Mouse (Mus musculus) skeletal muscle tissue, adult 2 months (tissue): Measurements from ENCODE around the gene Lta.

Experiments used
- DNase-seq: peaks from one replicate; pipeline ENCODE4 v3.0.0-alpha.2; 2012; ENCODE audit warnings: low read depth, low spot score

Lta gene

DNA sequence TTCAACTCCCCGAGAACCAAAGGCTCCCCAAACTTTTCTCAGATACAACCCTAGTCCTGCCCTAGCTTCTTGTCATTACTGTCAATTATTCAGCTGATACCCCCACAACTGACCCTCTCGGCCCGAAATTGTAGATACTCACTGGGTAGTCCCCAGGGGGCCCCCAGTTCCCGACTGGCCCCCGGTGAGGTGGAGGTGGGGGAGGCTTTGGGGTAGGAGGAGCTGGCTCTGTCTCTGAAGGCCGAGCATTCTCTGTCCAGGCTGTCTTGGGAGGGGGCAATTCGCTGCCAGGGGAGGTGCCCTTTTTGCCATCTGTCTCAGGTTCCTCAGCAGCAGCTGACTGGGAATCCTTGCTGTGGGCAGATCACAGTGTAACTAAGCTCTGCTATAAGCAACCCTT lies 45.5 kb downstream of the Lta start:
- DNase-seq = no peak

- DNase-seq = no peak
These were observed 46.1 kb downstream of the Lta start for GRCm38 (mm10) chr17:35158850-35159593.

- DNase-seq = no peak
These were observed 47.4 kb downstream of the Lta start for GRCm38 (mm10) chr17:35157661-35158175.

DNA sequence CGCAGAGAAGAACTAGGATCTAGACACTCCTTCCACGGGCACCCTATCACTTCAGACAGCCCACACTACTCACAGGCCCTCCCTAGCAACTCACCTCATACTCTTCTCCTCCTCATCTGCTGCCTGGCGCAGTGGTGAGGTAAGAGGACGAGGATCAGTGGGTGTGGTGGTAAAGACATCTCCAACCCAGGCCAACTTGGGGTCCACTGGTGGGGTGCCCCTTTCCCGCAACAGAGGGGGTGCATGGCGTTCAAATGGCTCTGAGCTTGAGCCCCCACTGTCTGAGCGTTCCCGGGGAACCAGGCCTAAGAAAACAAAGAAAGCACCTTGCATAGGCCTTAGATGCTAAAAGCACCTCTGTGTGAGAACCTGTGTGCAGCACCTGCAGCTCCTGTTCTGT lies 47.9 kb downstream of the Lta start:
- DNase-seq = no peak

- no peak for DNase-seq
These were observed 48.5 kb downstream of the Lta start for GRCm38 (mm10) chr17:35156461-35157200.

GRCm38 (mm10) chr17:35155451-35155850 lies 49.7 kb downstream of the Lta start:
- no peak for DNase-seq

- DNase-seq = no peak
These were observed 50.5 kb downstream of the Lta start for GRCm38 (mm10) chr17:35154616-35155015.

DNA sequence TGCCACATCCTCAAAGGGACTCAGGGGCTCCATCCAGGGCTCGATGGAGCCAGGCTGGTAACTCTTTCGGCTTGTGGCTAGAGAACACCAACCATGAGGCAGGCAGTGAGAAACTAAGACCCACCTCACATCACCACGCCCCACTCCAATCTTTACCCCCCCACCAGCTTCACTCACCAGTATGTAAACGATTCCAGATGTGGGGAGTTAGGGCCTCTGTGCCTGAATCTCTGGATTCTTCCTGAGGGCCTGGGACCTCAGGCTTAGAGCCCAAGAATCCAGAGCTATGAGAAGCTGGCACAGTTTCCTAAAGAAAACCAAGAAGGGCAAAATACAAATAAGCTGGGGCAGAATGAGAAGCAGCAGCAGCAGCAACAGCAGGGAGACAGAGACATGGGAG lies 51.2 kb downstream of the Lta start:
- no peak for DNase-seq
